Mouse (Mus musculus) ovary, postnatal 14 days (tissue): ENCODE results near the gene Irak4.

Experiments used
- DNase-seq: peaks from one replicate; pipeline ENCODE4 v3.0.0; 2022; ENCODE audit warnings: low spot score

Gene Irak4

GRCm38 (mm10) chr15:94628463-94628829 lies 85.0 kb downstream of the Irak4 start:
- DNase-seq: no peak

- DNase-seq: peak; percentile 16
Measured at GRCm38 (mm10) chr15:94628830-94629601, 85.6 kb downstream of the Irak4 start, which contains the start of gene Tmem117. TSS of gene Tmem117 (plus strand) at chr15:94629232.

GRCm38 (mm10) chr15:94630553-94630952 lies 87.1 kb downstream of the Irak4 start:
- DNase-seq: no peak
